Mouse (Mus musculus): ENCODE measurements at regions not wholly inside any gene's neighbourhood (a gene's known extent, or its start where the extent isn't known, plus 50 kb on each side); places are given as distances from the start of the nearest gene placed in this dataset.

GRCm38 (mm10) chr3:105165355-105165754 lies 98.7 kb downstream of the 4930564D02Rik start:
- H3K4me3 ChIP-seq (ENCODE audit: insufficient read depth in 1 of 2, low read depth in 1 of 2, low read length in 2 of 2, poor library complexity in 1 of 2, severe bottlenecking in 1 of 2), result no peak overlapping the region
- H3K9ac ChIP-seq (ENCODE audit: insufficient read depth, low read depth, low read length, poor library complexity, severe bottlenecking), result no peak overlapping the region
- H3K4me1 ChIP-seq (ENCODE audit: control insufficient read depth in 2 of 2, insufficient read depth in 2 of 2, low read length in 2 of 2, poor library complexity in 1 of 2), result no peaks in the 10 kb centered on the region
- H3K36me3 ChIP-seq (ENCODE audit: control insufficient read depth, insufficient read depth, low read length, poor library complexity, severe bottlenecking), result no peaks in the 10 kb centered on the region
- H3K27ac ChIP-seq (ENCODE audit: insufficient read depth, low read depth, low read length, poor library complexity, severe bottlenecking), result no peak overlapping the region
- peak; percentile 58 for DNase-seq (ENCODE audit: low read depth, low spot score)
- in situ Hi-C loops (cut with MboI; ENCODE audit: low sequenced_read_pairs in 2 of 2, unreplicated experiment in 2 of 2), result no loop called here
- no peaks in the 10 kb centered on the region for H3K9me3 ChIP-seq (ENCODE audit: control insufficient read depth, insufficient read depth, low read depth, low read length)
- TF ChIP-seq ZC3H11A (IDR thresholded peaks at IDR 0.05; ENCODE audit: borderline replicate concordance, low read depth, low read length) (peak; percentile 47; the same call in 1 of the 2 replicates), CHD2 (IDR thresholded peaks at IDR 0.05; ENCODE audit: low read depth, low read length) (no peak)

DNA sequence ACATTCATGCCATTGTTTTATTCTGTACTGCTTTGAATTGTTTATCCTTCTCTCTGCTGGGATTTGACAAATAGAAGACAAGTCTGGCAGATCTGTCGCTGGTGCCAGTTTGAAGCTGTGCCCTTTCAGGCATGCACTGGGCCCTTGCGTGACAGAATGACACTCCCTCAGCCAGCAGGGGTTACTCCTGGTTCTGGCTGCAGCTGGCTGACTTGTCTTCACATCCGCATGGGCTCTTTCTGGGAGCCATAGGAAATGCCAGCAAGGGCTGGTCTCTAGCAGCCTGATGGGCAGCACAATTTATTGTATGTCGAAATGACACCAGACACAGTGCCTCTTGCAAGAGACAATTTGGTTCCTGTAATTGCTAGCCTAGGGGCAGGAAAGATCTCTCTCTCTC lies 102.5 kb downstream of the 4930564D02Rik start:
- Histone ChIP-seq H3K4me3 (ENCODE audit: insufficient read depth in 1 of 2, low read depth in 1 of 2, low read length in 2 of 2, poor library complexity in 1 of 2, severe bottlenecking in 1 of 2) (no peak overlapping the region), H3K36me3 (ENCODE audit: control insufficient read depth, insufficient read depth, low read length, poor library complexity, severe bottlenecking) (no peaks in the 10 kb centered on the region), H3K4me1 (ENCODE audit: control insufficient read depth in 2 of 2, insufficient read depth in 2 of 2, low read length in 2 of 2, poor library complexity in 1 of 2) (no peaks in the 10 kb centered on the region), H3K9ac (ENCODE audit: insufficient read depth, low read depth, low read length, poor library complexity, severe bottlenecking) (no peak overlapping the region), H3K9me3 (ENCODE audit: control insufficient read depth, insufficient read depth, low read depth, low read length) (no peaks in the 10 kb centered on the region), H3K27ac (ENCODE audit: insufficient read depth, low read depth, low read length, poor library complexity, severe bottlenecking) (no peak overlapping the region)
- in situ Hi-C loops (cut with MboI; ENCODE audit: low sequenced_read_pairs in 2 of 2, unreplicated experiment in 2 of 2), result no loop called here
- no peak for DNase-seq (ENCODE audit: low read depth, low spot score)
- TF ChIP-seq MAFK (IDR thresholded peaks at IDR 0.05; ENCODE audit: insufficient read depth, low read depth, low read length) (no peak), ZC3H11A (IDR thresholded peaks at IDR 0.05; ENCODE audit: borderline replicate concordance, low read depth, low read length) (no peak), ZNF384 (IDR thresholded peaks at IDR 0.05; ENCODE audit: low read depth, low read length) (no peak), CHD2 (IDR thresholded peaks at IDR 0.05; ENCODE audit: low read depth, low read length) (no peak), HCFC1 (IDR thresholded peaks at IDR 0.05; ENCODE audit: borderline replicate concordance, insufficient read depth, low read length) (no peak)

DNA sequence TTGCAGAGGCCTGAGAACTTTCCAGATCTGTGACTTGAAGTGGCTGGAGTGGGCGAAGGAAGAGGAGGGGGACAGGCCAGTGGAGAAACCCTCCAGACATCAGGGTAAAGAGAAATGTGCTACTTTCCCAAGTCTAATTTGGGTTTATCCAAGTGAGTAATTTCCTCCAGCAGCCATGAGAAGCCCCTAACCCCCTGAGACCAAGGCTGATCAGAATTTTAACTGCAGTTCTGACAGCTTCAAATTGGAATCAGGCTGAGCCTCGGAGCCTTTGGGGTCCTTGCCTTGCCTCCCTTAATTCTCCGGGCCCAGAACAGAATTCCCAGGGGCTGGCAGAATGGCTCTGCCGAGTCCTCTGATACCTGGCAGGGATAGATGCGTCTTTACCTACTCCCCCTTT lies 104.9 kb downstream of the 4930564D02Rik start:
- Histone ChIP-seq H3K9ac (ENCODE audit: insufficient read depth, low read depth, low read length, poor library complexity, severe bottlenecking) (no peak overlapping the region), H3K27ac (ENCODE audit: insufficient read depth, low read depth, low read length, poor library complexity, severe bottlenecking) (no peak overlapping the region), H3K36me3 (ENCODE audit: control insufficient read depth, insufficient read depth, low read length, poor library complexity, severe bottlenecking) (no peaks in the 10 kb centered on the region), H3K4me1 (ENCODE audit: control insufficient read depth in 2 of 2, insufficient read depth in 2 of 2, low read length in 2 of 2, poor library complexity in 1 of 2) (no peaks in the 10 kb centered on the region), H3K9me3 (ENCODE audit: control insufficient read depth, insufficient read depth, low read depth, low read length) (no peaks in the 10 kb centered on the region), H3K4me3 (ENCODE audit: insufficient read depth in 1 of 2, low read depth in 1 of 2, low read length in 2 of 2, poor library complexity in 1 of 2, severe bottlenecking in 1 of 2) (no peak overlapping the region)
- no peak for TF ChIP-seq HCFC1 (IDR thresholded peaks at IDR 0.05; ENCODE audit: borderline replicate concordance, insufficient read depth, low read length)
- TF ChIP-seq ZC3H11A (IDR thresholded peaks at IDR 0.05; ENCODE audit: borderline replicate concordance, low read depth, low read length), result no peak
- no peak for TF ChIP-seq MAFK (IDR thresholded peaks at IDR 0.05; ENCODE audit: insufficient read depth, low read depth, low read length)
- TF ChIP-seq CHD2 (IDR thresholded peaks at IDR 0.05; ENCODE audit: low read depth, low read length), result no peak
- TF ChIP-seq ZNF384 (IDR thresholded peaks at IDR 0.05; ENCODE audit: low read depth, low read length), result no peak
- DNase-seq (ENCODE audit: low read depth, low spot score), result no peak
- in situ Hi-C loops (cut with MboI; ENCODE audit: low sequenced_read_pairs in 2 of 2, unreplicated experiment in 2 of 2), result no loop called here

GRCm38 (mm10) chr3:105172054-105172453 lies 105.4 kb downstream of the 4930564D02Rik start:
- no peak for TF ChIP-seq ZNF384 (IDR thresholded peaks at IDR 0.05; ENCODE audit: low read depth, low read length)
- Histone ChIP-seq H3K9me3 (ENCODE audit: control insufficient read depth, insufficient read depth, low read depth, low read length) (no peaks in the 10 kb centered on the region), H3K4me3 (ENCODE audit: insufficient read depth in 1 of 2, low read depth in 1 of 2, low read length in 2 of 2, poor library complexity in 1 of 2, severe bottlenecking in 1 of 2) (no peak overlapping the region), H3K9ac (ENCODE audit: insufficient read depth, low read depth, low read length, poor library complexity, severe bottlenecking) (no peak overlapping the region), H3K27ac (ENCODE audit: insufficient read depth, low read depth, low read length, poor library complexity, severe bottlenecking) (no peak overlapping the region), H3K4me1 (ENCODE audit: control insufficient read depth in 2 of 2, insufficient read depth in 2 of 2, low read length in 2 of 2, poor library complexity in 1 of 2) (no peaks in the 10 kb centered on the region), H3K36me3 (ENCODE audit: control insufficient read depth, insufficient read depth, low read length, poor library complexity, severe bottlenecking) (no peaks in the 10 kb centered on the region)
- in situ Hi-C loops (cut with MboI; ENCODE audit: low sequenced_read_pairs in 2 of 2, unreplicated experiment in 2 of 2), result no loop called here
- no peak for DNase-seq (ENCODE audit: low read depth, low spot score)

DNA sequence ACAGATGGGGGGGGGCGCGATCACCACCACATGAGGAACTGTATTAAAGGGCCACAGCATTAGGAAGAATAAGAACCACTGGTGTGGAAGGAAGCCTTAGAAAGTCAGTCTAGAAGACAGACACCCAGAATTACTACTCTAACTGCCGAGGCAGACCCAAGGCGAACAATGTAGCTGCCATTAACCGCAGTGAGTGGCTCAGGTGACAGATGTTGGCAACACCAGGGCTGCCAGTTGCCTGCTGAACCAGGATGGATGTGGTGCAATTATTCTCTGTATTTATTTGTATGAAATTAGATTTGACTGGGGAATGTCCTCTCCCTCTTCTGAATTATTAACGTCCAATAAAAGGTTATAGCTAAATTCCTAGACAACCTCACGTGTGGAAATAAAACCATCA lies 124.7 kb downstream of the 4930564D02Rik start:
- Histone ChIP-seq H3K9me3 (ENCODE audit: control insufficient read depth, insufficient read depth, low read depth, low read length) (no peaks in the 10 kb centered on the region), H3K36me3 (ENCODE audit: control insufficient read depth, insufficient read depth, low read length, poor library complexity, severe bottlenecking) (no peaks in the 10 kb centered on the region), H3K4me1 (ENCODE audit: control insufficient read depth in 2 of 2, insufficient read depth in 2 of 2, low read length in 2 of 2, poor library complexity in 1 of 2) (no peaks in the 10 kb centered on the region), H3K27ac (ENCODE audit: insufficient read depth, low read depth, low read length, poor library complexity, severe bottlenecking) (no peak overlapping the region), H3K4me3 (ENCODE audit: insufficient read depth in 1 of 2, low read depth in 1 of 2, low read length in 2 of 2, poor library complexity in 1 of 2, severe bottlenecking in 1 of 2) (no peak overlapping the region), H3K9ac (ENCODE audit: insufficient read depth, low read depth, low read length, poor library complexity, severe bottlenecking) (no peak overlapping the region)
- no peak for TF ChIP-seq ZNF384 (IDR thresholded peaks at IDR 0.05; ENCODE audit: low read depth, low read length)
- TF ChIP-seq ZC3H11A (IDR thresholded peaks at IDR 0.05; ENCODE audit: borderline replicate concordance, low read depth, low read length), result no peak
- TF ChIP-seq HCFC1 (IDR thresholded peaks at IDR 0.05; ENCODE audit: borderline replicate concordance, insufficient read depth, low read length), result no peak
- TF ChIP-seq MAFK (IDR thresholded peaks at IDR 0.05; ENCODE audit: insufficient read depth, low read depth, low read length), result no peak
- TF ChIP-seq CHD2 (IDR thresholded peaks at IDR 0.05; ENCODE audit: low read depth, low read length), result no peak
- in situ Hi-C loops (cut with MboI; ENCODE audit: low sequenced_read_pairs in 2 of 2, unreplicated experiment in 2 of 2), result no loop called here
- DNase-seq (ENCODE audit: low read depth, low spot score), result no peak
